Mouse (Mus musculus): ENCODE data around the gene Cdadc1. TPM values are rescaled to one million over a fixed set of nuclear protein-coding genes. Genes with fewer than 3 reads are reported as not detected.

The Cdadc1 gene
- polyA plus RNA-seq, 1 experiment from 2014 or later = 29.2 TPM

DNA sequence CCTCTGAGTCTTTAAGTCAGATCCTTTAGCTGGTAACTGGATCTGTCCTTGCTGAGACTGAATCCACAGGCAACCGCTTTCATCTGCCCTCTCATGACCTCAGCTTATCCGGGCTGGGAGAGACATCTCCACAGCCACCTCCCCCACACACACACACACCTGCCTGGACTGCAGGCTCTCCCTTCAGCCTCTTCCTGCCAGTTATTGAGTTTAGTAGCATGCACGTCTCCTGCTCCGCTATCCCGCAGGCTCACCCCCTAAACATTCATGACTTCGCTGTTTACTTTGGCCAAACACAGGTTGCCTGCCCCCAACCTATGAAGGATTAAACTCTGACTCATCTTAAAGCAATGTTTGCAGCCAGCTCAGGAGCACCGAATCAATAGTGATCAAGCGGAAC is 45.8 kb downstream of the Cdadc1 start:
- 71% methylated on average over 8 of the region's 8 CpGs for WGBS
- 0 out of 2 replicates have a peak, but pooled peaks cover 2% of the 10 kb centered on the region for H3K36me3 ChIP-seq
- H3K9me3 ChIP-seq (replicated peaks) = no peaks in the 10 kb centered on the region
- no peak for DNase-seq (ENCODE audit: low spot score)
- H3K4me1 ChIP-seq = 0 out of 2 replicates have a peak, but pooled peaks cover 8% of the 10 kb centered on the region
- no peak overlapping the region for H3K4me3 ChIP-seq
- no peaks in the 10 kb centered on the region for H3K27me3 ChIP-seq (ENCODE audit: low read depth, poor library complexity, severe bottlenecking)
- no peak overlapping the region for H3K27ac ChIP-seq

- H3K4me3 ChIP-seq = no peak overlapping the region
- DNase-seq (ENCODE audit: low spot score) = no peak
- H3K4me1 ChIP-seq = 0 out of 2 replicates have a peak, but pooled peaks cover 2% of the 10 kb centered on the region
- 0 out of 2 replicates have a peak, but pooled peaks cover 2% of the 10 kb centered on the region for H3K36me3 ChIP-seq
- WGBS = 94% methylated on average over 2 of the region's 2 CpGs
- H3K27ac ChIP-seq = no peak overlapping the region
- H3K9me3 ChIP-seq (replicated peaks) = no peaks in the 10 kb centered on the region
- H3K27me3 ChIP-seq (ENCODE audit: low read depth, poor library complexity, severe bottlenecking) = no peaks in the 10 kb centered on the region
Measured at GRCm38 (mm10) chr14:59550841-59551240, 46.9 kb downstream of the Cdadc1 start.

DNA sequence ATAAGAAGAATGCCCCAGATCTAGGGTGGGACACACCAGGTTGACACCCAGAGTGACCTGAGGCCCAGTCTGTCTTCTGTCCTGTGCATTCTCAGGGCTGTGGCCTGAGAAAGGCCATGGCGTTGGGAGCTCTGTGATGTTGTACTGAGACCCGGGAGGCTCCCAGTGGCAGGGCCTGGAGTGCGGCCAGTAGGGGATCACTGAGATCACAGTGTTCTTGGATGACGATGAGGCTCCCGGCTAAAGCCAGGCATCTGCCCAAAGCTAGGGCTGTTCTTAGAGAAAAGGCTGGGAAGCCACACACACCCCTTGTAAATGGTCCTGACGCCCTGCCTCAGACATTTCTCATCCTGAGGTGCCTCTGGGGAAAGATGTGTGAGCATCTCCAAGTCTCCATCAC is 48.7 kb downstream of the Cdadc1 start:
- no peak overlapping the region for H3K27ac ChIP-seq

DNA sequence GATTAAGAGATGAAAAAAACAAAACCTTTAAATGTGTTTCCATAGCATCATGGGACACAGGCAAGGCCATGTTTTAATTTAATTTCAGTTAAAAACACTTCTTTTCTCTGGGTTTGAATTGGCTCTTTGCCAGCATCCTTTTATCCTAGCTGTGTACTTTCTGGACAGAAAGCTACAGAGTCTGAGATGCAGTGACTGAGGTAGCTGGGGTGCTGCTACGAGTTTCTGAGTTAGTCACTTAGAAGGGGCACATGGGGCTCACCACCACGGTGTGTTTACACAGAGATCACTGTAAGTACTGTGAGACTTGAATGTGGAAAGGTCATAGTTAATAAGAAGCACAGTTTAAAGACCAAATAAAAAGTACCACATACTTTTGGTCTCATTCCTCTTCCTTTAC is 49.2 kb downstream of the Cdadc1 start:
- no peaks in the 10 kb centered on the region for H3K4me1 ChIP-seq
- 78% methylated on average over 2 of the region's 2 CpGs for WGBS
- H3K4me3 ChIP-seq = no peak overlapping the region
- no peaks in the 10 kb centered on the region for H3K27me3 ChIP-seq (ENCODE audit: low read depth, poor library complexity, severe bottlenecking)
- H3K27ac ChIP-seq = no peak overlapping the region
- H3K9me3 ChIP-seq (replicated peaks) = no peaks in the 10 kb centered on the region
- DNase-seq (ENCODE audit: low spot score) = no peak
- H3K36me3 ChIP-seq = 0 out of 2 replicates have a peak, but pooled peaks cover 2% of the 10 kb centered on the region

More for the DNA sequence above, 48.7 kb downstream of the Cdadc1 start:
- Histone ChIP-seq H3K36me3 (0 out of 2 replicates have a peak, but pooled peaks cover 2% of the 10 kb centered on the region), H3K4me1 (no peaks in the 10 kb centered on the region), H3K27me3 (ENCODE audit: low read depth, poor library complexity, severe bottlenecking) (no peaks in the 10 kb centered on the region), H3K9me3 (replicated peaks) (no peaks in the 10 kb centered on the region), H3K4me3 (no peak overlapping the region)
- WGBS = 88% methylated on average over 6 of the region's 6 CpGs
- DNase-seq (ENCODE audit: low spot score) = no peak

- Histone ChIP-seq H3K27ac (no peak overlapping the region), H3K36me3 (0 out of 2 replicates have a peak, but pooled peaks cover 2% of the 10 kb centered on the region), H3K4me1 (no peaks in the 10 kb centered on the region), H3K9me3 (replicated peaks) (no peaks in the 10 kb centered on the region), H3K27me3 (ENCODE audit: low read depth, poor library complexity, severe bottlenecking) (no peaks in the 10 kb centered on the region), H3K4me3 (no peak overlapping the region)
- whole genome bisulfite sequencing = 89% methylated on average over 5 of the region's 5 CpGs
- no peak for DNase-seq (ENCODE audit: low spot score)
Measured at GRCm38 (mm10) chr14:59547530-59547929, 50.2 kb downstream of the Cdadc1 start.

- Histone ChIP-seq H3K4me3 (no peak overlapping the region), H3K27me3 (ENCODE audit: low read depth, poor library complexity, severe bottlenecking) (no peaks in the 10 kb centered on the region), H3K4me1 (no peaks in the 10 kb centered on the region), H3K36me3 (0 out of 2 replicates have a peak, but pooled peaks cover 2% of the 10 kb centered on the region), H3K9me3 (replicated peaks) (no peaks in the 10 kb centered on the region), H3K27ac (no peak overlapping the region)
- DNase-seq (ENCODE audit: low spot score) = peak; percentile 7
- 90% methylated on average over 7 of the region's 7 CpGs for WGBS
Measured at GRCm38 (mm10) chr14:59546162-59546880, 51.4 kb downstream of the Cdadc1 start.

GRCm38 (mm10) chr14:59543956-59544355 is 53.8 kb downstream of the Cdadc1 start:
- H3K27ac ChIP-seq = no peak overlapping the region
- no peaks in the 10 kb centered on the region for H3K36me3 ChIP-seq
- peak; percentile 13 for DNase-seq (ENCODE audit: low spot score)
- H3K9me3 ChIP-seq (replicated peaks) = no peaks in the 10 kb centered on the region
- no peaks in the 10 kb centered on the region for H3K4me1 ChIP-seq
- H3K4me3 ChIP-seq = no peak overlapping the region
- no peaks in the 10 kb centered on the region for H3K27me3 ChIP-seq (ENCODE audit: low read depth, poor library complexity, severe bottlenecking)
- 86% methylated on average over 5 of the region's 5 CpGs for WGBS

DNA sequence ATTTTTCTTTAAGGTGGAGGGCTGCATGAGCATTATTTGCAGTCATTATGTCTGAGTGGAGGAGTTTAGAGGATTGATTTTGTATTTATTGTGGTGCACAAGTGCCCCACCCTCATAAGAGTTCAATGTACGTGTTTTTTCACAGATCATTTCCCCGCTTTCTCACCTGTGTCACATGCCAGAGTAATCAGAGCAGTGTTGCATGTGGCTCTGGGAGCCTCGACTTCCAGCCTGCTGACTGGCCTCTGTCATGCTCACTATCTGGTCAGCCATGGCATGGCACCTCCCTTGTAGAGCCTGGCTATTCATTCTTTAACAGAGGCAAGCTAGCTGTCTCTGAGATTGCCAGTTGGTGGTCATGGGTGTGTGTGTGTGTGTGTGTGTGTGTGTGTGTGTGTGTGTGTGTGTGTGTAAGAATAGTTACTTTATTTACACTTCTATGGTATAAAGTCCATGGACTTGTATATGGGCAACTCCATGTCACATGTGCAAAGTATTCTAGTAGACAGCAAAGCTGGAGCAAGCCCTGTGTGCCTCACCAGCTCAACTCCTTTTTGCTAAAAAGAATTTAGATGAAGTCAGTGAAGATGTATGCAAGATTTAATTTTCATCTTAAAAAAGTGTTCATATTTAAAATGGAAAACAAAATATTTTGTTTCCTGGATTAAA is 54.5 kb downstream of the Cdadc1 start:
- H3K9me3 ChIP-seq (replicated peaks) = no peaks in the 10 kb centered on the region
- no peak overlapping the region for H3K27ac ChIP-seq
- WGBS = 82% methylated on average over 3 of the region's 3 CpGs
- DNase-seq (ENCODE audit: low spot score) = peak; percentile 18
- H3K36me3 ChIP-seq = no peaks in the 10 kb centered on the region
- no peak overlapping the region for H3K4me3 ChIP-seq
- H3K4me1 ChIP-seq = no peaks in the 10 kb centered on the region
- H3K27me3 ChIP-seq (ENCODE audit: low read depth, poor library complexity, severe bottlenecking) = no peaks in the 10 kb centered on the region

- peak; percentile 1 for DNase-seq (ENCODE audit: low spot score)
- H3K36me3 ChIP-seq = no peaks in the 10 kb centered on the region
Measured at GRCm38 (mm10) chr14:59540761-59541160, 57.0 kb downstream of the Cdadc1 start.

DNA sequence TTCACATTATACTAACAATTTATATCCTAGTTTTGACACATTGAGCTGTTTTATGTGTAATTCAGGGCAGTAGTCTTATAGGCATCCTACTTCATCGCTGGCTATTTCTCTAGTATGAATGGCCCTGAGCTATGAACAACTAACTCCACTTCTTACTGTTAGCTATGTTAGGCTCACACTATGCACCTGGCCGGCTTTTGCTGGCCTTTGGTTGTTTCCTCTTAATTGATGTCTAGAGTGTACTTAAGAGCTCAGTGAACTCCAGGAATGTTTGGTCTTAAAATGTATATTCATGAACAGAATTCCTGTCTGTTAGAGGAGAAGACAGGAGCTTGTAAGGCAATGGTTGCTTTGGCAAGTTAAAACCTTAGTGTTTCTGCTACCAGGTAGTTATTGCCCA is 57.5 kb downstream of the Cdadc1 start:
- no peaks in the 10 kb centered on the region for H3K36me3 ChIP-seq
- WGBS = 93% methylated on average over 2 of the region's 2 CpGs
- no peak overlapping the region for H3K4me3 ChIP-seq
- no peaks in the 10 kb centered on the region for H3K4me1 ChIP-seq
- DNase-seq (ENCODE audit: low spot score) = no peak
- no peaks in the 10 kb centered on the region for H3K27me3 ChIP-seq (ENCODE audit: low read depth, poor library complexity, severe bottlenecking)
- no peak overlapping the region for H3K27ac ChIP-seq
- H3K9me3 ChIP-seq (replicated peaks) = no peaks in the 10 kb centered on the region

More at GRCm38 (mm10) chr14:59540761-59541160, 57.0 kb downstream of the Cdadc1 start:
- WGBS = 87% methylated on average over 6 of the region's 6 CpGs
- H3K27ac ChIP-seq = no peak overlapping the region
- no peak overlapping the region for H3K4me3 ChIP-seq
- no peaks in the 10 kb centered on the region for H3K9me3 ChIP-seq (replicated peaks)
- no peaks in the 10 kb centered on the region for H3K27me3 ChIP-seq (ENCODE audit: low read depth, poor library complexity, severe bottlenecking)
- no peaks in the 10 kb centered on the region for H3K4me1 ChIP-seq

DNA sequence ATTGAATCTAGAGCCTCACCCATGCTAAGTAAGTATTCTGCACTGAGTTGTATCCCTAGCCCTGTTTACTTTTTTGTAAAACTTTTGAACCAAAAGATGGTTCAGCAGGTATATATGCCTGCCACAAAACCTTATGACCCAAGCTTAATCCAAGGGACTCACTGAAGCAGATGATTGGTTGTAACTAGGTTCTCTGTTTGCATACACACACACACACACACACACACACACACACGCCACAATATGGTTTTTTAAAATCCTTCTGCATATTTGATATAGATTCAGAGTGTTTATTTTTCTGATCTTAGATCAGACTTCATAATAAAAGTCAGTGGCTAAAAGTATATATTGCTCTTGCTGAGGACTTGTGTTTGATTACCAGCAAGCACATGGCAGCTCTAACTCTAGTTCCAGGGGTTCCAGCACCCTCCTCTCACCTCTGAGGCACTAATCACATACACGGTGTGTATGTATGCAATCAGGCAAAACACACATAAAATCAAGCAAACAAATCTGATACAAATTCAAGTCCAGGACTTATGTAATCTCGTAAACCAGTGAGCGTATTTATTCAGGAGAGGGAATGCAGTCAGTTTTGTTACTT is 59.8 kb downstream of the Cdadc1 start:
- no peaks in the 10 kb centered on the region for H3K27me3 ChIP-seq (ENCODE audit: low read depth, poor library complexity, severe bottlenecking)
- H3K36me3 ChIP-seq = no peaks in the 10 kb centered on the region
- H3K27ac ChIP-seq = no peak overlapping the region
- H3K9me3 ChIP-seq (replicated peaks) = no peaks in the 10 kb centered on the region
- no peaks in the 10 kb centered on the region for H3K4me1 ChIP-seq
- no peak overlapping the region for H3K4me3 ChIP-seq
- DNase-seq (ENCODE audit: low spot score) = no peak
- 92% methylated on average over 4 of the region's 4 CpGs for WGBS

DNA sequence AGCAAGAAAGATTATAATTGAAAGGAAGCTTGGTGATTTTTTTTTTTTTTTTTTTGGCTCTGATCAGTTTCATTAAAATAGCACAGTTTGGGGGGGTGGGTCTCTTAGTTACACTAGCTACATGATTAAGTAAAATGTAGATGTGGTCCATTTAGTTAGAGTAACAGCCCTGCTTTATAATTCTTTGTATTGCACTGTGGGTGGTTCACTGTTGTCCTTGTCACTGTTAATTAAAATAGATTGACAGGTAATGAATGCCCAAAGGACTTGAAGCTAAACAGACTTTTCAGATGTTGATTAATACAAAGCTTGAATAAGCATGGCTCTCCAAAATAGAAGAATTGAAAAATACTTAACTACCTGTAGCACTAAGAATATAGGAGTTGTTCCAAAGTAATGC is 63.9 kb downstream of the Cdadc1 start:
- no peak overlapping the region for H3K27ac ChIP-seq
- no peaks in the 10 kb centered on the region for H3K36me3 ChIP-seq
- no peaks in the 10 kb centered on the region for H3K27me3 ChIP-seq (ENCODE audit: low read depth, poor library complexity, severe bottlenecking)
- no peaks in the 10 kb centered on the region for H3K4me1 ChIP-seq
- H3K9me3 ChIP-seq (replicated peaks) = no peaks in the 10 kb centered on the region
- DNase-seq (ENCODE audit: low spot score) = no peak
- H3K4me3 ChIP-seq = no peak overlapping the region

DNA sequence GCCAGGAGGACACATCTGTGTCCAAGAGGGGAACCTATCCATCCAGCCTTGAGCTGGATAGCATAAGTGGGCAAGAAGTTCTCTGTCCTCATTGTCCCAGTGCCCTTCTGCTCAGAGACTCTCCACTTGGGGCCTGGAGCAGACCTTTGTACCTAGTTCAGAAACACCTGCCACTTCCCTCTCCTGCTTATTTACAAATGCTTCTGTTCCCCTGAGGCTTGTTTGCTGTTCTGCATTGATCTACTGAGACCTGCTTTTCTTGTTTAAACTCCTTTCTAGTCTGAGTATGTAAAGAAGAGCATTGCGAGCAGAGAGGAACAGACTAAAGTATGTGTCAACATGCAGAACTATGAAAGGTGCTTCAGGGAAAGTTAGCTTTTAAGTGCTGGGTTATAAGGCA is 64.8 kb downstream of the Cdadc1 start:
- no peaks in the 10 kb centered on the region for H3K4me1 ChIP-seq
- H3K9me3 ChIP-seq (replicated peaks) = no peaks in the 10 kb centered on the region
- H3K27me3 ChIP-seq (ENCODE audit: low read depth, poor library complexity, severe bottlenecking) = no peaks in the 10 kb centered on the region
- no peak overlapping the region for H3K27ac ChIP-seq
- WGBS = 92% methylated on average over 1 of the region's 1 CpGs
- H3K4me3 ChIP-seq = no peak overlapping the region
- no peak for DNase-seq (ENCODE audit: low spot score)
- no peaks in the 10 kb centered on the region for H3K36me3 ChIP-seq
